Mouse (Mus musculus) embryo, embryonic 10 days (tissue): Measurements from ENCODE around the gene Bpnt1.
"Not testable (repeated sequence)": the region's sequence is repeated elsewhere in the genome, so short reads cannot be mapped to it uniquely, and the experiment has no call there.

Source experiments
- DNase-seq: peaks from one replicate; pipeline ENCODE4 v3.0.0-alpha.2; 2015; ENCODE audit warnings: low spot score

Gene Bpnt1

DNA sequence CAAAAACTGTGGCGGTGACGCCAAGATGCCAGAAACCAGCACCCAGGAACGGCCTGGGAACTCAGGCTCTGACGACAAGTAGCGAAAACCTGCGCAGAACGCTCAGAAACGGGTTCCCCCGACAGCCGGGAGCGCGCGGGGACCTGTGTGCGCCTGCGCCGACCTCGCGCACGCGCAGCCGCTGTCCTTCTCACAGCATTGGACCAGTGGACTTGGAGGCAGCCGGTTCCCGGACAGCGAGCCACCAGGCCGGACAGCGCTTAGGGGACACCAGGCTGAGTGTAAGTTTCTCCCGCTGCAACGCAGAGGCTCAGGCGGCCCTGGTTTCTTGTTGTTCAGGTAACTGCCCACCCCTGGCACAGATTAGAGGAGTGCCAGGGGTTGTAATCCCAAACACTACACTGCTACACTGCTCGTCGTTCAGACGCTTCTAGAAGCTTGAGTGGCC, at the start of gene Bpnt1:
Gene Bpnt1, plus strand, starts transcription at position 167 of the 448 bp plus-strand sequence.
- peak; percentile 96 for DNase-seq

DNA sequence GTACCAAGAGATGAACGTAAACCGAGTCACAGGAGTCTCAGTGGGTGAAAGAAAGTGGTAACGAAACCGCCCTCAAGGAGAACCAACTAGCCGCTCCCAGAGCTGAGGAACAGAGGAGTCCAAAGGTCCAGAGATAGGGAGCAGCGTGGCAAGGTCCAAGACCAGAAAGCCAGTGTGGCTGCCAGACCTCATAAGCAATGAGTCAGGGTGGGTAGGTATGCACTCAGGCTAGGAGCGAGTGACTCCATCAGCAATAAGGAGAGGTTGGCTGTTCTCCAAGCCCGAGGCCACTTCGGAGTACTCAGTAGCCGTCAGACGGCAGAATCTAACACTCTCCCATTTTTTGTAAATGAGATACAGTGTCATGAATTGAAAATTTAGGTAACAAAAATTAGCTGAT, 49.1 kb upstream of the Bpnt1 start:
- DNase-seq: no peak

DNA sequence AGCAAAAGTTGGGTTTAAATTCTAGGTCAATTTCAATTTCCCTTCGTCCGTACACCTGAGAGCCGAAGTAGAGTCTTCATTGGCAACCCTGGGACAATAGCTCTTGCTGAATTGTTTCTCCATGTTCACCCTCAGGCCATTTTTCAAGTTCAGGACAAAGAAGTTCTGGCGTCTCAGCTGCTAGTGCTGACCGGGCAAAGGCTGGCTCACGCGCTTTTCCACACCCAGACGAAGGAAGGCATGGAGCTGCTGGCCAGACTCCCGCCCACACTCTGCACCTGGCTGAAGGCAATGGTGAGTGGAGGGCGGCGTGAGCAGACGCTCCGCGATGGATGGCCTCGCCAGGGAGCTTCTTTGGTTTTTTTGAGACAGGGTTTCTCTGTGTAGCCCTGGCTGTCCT, 48.7 kb upstream of the Bpnt1 start:
- DNase-seq: no peak

DNA sequence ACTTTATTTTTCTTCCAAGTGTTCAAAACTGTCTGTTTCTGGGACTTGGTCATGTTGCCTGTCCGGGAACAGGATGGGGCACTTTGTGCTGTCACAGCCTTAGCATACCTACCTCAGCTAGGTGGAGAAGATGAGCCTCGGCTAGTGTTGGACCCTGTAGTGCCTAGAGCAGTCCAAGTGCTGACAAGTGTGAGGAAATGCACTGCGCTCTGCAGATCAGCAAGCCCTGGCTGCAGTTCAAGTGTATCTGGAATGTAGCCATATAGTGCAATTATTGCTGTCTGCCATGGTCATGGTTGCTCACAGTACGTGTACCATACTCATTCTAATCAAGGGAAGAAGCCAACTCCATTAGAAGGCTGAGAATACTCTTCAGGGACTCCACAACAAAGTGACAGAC, 47.2 kb upstream of the Bpnt1 start:
- DNase-seq: no peak

DNA sequence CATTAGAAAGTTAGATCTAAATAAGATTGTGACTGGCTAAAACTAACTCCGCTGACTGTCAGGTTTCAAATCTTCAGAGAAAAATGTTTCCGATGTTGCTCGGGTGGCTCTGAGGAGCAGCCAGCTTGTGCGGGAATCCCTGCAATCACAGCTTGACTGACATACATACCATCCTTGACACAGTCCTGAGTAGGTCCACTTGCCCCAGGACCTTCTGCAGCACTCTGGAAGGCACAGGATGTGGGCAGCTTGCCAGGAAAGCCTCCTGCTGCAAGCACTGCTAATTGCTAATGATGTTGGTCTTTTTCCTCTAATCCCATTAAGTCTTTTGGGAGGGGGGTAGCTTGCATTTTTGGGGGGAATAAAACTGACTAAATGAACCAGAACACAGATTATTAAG, 46.8 kb upstream of the Bpnt1 start:
- DNase-seq: no peak

DNA sequence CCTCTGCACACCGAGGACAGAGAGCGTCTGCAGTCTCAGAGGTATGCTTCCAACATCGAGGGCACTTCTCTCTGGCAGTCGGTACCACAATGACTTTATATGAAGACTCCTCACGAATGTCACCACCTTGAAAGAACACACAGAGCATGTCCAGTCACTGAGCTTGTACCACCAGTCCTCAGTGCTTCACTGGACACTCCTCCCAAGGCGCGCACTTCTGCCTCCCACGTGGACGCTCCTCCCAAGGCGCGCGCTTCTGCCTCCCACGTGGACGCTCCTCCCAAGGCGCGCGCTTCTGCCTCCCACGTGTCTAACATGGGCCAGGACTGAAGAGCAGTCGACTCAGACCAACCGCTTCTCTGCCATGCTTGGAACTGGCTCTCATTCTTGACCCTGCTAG, 44.9 kb upstream of the Bpnt1 start:
- no peak for DNase-seq

DNA sequence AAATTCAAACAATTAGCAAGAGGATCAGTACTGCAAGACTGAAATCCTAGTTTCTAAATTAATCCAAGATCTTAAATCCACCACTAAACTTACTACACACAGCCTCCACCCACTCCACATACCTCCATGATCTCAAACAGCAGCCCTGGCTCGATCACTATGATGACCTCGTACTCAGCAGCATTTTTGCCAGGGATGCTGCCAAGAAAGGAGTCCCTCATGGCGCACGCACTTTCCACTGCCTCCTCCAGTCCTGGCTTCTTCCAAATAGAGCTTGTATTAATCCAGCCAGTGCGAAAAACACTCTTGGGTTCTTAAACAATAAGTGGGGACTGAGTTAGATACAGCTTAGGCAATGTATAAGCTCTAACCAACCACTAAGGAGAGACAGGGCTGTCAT, 42.7 kb upstream of the Bpnt1 start:
- no peak for DNase-seq

DNA sequence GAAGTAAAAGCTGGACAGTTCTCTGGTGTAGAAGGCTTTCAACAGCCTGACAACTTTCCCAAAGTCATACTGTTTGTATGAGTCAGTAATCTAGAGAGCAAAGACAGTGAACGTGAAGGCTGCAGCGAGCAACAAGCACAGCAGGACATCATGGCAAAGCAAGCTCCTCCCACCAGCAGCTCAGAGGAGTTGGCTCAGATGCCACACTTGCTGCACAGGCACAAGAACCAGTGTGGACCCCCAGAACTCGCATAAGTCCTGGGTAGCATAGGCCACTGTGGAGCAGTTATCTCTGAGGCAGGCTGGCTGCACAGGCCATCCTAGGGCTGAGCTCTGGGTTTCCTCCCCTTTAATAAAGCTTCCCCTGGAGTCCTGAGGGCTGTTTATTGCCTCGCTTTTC, 40.6 kb upstream of the Bpnt1 start:
- no peak for DNase-seq

DNA sequence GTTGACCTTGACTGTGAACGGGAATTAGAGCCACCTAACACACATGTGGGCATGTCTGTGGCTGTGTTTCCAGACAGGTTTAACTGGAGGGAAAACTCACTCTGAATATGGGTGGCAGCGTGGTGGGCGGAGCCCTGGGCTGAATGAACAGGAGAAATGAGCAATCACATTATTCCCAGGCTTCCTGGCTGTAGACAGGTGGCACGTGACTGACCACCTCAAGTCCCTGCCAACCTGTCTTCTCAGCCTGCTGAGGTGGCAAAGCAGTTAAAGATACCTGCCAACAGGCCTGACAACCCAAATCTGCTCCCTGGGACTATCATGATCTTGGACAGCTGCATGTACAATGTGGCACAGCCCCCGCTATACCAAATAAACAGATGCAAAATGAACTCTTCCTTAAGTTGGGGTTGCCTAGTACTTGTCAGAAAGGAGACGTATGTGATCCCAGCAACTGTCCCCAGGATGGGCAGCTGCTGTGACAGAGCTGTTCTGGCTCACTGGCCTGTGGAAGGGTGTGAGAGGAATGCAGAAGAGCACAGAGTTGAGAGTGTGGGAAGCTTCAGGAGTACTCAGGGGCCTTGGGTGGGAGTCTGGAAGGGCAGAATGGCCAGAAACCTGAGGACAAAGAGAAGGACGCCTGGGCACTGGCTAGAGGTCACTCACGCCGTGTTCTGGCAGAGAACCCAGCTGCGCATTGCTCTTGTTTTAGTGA, 39.1 kb upstream of the Bpnt1 start:
- no peak for DNase-seq

DNA sequence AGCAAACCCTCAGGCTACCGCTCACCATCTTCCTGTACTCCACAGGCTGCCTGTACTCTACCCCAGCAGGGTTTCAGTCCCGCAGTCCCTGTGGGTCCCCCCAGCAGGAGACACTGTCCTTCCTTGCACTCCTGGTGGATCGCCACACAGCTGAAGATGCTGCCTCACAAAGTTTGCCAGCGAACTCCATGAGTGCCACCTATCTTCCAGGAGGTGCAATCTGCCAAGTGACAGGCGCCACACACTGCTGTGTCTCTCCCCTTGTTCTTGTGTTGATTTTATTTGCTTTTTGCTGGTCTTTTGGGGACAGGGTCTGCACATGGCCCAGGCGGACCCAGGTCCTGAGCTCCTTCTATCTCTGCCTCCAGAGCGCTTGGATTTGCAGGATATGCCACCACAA, 35.1 kb upstream of the Bpnt1 start:
- no peak for DNase-seq

DNA sequence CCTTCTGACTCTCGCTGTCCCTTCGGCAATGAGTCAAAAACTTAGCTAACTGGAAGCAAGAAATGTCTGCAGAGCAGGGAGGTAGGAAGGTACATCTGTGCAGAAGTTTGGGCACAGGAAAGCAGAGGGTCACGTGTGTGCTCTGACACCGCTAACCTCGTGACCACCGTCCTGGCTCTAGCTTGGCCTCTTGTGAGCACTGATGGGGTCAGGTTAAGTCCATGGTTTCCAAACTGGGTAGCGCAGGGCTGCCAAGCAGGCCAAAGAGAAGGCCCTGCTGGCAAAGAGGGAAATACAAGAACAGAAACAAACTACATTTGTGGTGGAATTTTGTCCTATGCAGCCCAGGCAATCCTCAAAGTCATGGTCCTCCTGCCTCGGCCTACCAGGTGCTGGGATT, 33.5 kb upstream of the Bpnt1 start:
- no peak for DNase-seq

DNA sequence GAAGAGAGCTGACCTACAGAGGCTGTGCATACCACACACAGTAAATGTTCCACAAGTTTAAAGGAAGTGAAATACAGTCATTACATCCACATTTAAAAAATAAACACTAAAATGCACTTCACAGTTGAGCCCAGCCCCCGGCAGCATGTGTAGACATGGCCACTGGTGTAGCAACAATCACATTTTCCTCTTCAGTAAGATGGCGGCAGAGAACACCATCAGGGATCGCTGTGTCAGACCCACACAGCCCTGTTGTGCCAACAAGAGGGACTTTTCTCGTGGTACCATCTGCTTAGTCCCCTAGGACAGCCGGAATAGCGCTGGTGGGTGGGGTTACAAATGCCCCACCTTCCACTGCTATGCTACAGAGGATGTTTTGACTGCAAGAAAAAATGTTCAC, 29.1 kb upstream of the Bpnt1 start:
- DNase-seq: no peak

DNA sequence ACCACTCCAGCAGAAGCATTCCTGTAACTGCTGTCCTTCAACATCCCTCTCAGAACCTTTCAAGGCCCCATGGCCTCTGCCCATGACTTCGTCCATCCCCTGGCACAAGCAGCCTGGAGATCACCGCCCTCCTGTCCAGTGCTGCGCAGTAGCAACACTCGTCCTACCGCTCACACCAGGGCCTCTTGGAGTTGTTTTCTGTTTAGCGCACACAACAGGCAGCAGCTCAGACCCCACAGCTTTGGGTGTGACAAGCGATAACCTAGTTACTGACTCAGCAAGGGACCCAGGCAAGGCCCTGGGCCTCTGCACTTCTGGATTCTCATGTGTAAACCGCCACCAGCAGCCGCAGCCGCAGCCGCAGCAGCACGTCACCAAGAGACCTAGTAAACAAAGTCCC, 25.1 kb upstream of the Bpnt1 start:
- DNase-seq: no peak

DNA sequence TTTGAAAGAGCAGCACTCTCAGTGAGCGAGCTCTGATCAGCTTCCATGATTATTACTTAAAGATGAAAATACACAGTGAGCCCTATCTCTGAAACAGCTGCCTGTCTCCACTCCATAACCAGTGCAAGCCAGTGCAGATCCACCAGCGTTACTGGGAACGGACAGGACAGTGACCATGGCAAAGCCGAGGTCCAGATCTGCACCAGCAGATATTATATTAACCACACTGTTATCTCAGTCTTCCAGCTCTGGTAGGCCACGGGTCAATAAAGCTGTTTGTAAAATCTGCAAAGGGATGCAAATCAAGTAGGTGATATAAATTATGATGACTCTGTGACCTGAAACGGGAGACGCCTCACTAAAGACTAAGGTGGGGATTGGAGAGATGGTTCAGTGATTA, 24.3 kb upstream of the Bpnt1 start:
- no peak for DNase-seq

DNA sequence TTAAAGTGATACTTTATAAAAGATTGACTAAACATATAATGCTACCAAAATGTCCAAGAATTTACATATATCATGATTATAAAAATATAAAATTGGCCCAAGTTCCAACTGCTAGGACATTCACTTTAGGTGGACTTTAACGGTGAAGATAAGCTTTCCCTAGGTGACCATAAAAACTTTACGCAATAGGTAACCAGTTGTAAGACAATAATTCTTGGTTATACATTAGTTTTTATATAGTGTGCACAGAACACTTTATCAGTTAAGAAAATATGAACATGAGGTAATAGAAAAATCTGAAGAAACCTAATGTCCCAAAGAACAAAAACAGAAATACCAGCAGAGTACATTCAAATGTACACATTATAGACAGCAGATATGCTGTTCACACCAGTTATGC, 23.6 kb upstream of the Bpnt1 start:
- DNase-seq: no peak

DNA sequence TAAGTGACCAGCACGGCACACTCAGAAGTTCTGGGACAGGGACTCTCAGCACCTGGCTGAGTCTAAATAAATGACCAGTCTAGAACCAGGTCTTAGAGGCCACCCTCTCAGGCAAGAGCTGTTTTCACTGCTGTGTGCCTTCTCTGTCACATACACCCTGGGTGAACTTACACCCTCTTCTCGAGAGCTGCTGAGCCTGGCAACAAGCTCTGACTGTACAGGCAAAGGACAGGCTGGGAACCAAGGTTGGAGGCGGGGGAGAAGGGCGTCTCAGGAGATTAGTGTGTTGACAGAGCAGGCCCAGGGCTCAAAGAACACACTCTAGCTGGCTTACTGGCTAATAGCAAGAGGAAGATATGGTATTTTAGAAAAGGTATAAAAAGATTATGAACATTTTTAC, 23.0 kb upstream of the Bpnt1 start:
- no peak for DNase-seq

DNA sequence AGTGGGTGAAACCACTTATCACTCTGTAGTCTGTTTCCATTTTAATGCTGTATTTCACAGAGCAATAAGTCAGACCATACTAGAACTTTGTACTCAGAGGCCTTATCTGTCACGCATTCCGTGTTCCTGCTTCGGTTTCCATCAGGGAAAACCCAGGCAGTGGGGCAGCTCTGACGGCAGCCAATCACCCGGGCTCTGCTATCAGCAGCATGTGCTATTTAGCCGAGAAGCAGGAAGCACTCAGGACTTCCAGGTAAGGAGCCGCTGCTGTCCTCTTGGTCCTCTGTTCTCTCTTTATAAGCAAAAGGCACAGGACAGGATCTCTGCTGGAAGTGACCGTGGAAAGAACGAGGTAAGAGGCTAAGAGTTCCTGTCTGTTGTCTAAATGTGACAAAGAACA, 20.0 kb upstream of the Bpnt1 start:
- no peak for DNase-seq

DNA sequence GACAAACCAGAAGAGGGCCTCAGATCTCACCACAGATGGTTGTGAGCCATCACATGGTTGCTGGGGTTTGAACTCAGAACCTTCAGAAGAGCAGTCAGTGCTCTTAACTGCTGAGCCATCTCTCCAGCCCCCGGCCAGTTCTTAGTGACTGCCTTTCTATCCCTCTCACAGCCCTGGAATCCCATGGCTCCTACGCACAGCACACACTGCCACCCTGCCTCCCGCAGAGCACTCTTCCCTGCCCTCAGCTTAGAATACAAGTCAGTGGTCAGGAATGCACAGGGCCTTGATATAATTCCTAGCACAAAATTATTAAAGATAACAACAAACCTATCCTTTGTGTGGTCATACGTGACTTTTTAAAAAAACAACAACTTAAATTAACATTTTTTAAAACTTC, 17.4 kb upstream of the Bpnt1 start:
- DNase-seq: no peak

DNA sequence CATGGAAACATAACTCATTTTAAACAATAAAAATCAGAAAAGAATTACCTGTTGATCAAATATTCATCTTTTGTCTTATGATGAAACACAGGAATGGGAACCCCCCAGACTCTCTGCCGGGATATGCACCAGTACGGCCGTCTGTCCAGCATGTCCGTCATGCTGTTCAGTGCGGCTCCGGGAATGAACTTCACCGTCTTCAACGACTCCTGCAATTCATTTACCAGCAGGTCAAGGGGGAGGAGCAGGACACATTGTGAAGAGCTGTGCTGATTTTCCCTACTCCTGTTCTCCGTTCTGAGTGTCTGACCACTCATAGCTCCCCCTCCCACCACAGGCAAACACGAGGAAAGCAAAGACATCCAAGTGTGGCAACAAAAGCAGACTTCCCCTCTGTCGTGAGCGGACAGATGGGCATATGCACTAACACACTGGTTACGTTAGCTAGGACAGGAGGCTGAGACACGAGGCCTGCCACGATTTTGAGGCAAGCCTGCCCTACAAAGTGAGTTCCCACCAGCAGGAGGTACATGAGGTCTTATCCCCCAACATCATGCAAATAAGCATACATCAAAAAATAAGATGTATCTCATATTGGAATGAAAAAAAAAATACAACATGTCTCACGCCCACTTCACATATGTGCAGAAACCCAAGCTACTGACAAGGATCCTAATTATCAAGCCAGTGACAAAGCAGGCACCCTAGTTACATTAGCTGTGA, 15.9 kb upstream of the Bpnt1 start:
- DNase-seq: no peak

DNA sequence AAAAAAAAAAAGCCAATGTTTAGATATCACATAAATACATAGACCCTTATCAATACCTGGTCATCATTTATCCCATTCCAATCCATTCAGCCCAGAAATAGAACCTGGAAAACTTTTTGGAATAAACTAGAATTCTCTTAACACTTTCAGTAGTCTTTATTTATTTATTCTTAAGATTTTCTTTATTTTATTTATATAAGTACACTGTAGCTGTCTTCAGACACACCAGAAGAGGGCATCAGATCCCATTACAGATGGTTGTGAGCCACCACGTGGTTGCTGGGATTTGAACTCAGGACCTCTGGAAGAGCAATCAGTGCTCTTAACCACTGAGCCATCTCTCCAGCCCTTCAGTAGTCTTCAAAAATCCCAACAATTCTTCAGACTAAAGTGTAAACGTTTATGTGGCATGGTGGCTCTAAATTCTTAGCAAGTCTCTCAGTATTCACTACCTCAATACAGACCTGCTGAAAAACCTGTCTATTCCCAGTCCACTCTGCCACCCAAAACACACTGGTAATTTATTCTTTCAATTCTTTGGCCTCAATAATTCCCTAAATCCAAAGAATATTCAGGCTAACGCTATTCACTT, 4.1 kb upstream of the Bpnt1 start:
- DNase-seq: not testable (repeated sequence)

DNA sequence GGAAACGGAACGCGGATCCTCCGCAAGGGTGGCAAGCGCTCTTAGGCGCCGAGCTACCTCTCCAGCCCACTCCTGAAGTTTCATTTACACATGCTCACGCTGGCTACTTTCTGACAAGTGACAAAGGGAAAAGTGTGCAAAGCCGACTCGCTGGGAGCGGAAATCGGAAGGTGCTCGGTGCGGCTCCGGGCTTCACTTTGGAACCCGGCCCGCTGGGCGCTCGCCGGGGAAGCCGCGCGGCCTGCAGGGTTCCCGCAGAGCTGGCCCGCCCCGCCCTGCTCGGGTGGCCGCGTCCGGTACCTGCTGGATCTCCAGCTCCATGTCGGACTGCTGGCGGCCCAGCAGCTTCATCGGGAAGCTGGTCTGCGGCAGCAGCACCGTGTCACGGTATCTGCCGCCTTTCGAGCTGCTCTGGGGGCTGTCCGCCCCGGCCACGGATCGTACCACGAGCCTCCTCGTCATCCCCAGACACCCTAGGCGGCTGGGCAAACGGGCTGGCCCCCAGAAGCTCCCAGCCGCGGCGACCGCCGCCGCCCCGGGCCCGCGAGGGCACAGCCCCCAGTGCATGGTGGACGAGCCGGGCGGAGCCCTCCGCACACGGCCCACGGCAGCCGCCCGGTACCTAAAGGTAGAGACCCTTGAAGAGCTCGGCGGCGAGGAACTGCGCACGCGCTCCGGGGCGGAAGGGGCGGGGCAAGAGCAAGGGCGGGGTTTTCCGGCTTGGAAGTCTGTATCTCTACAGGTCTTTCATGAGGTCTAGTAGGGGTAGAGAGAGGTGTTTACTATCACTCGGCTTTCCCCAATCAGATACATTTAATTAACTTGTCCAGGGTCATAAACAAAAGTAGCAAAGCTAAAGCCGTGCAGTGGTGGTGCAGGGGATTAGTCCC, 3.0 kb upstream of the Bpnt1 start, which contains the start of gene Iars2:
Gene Iars2, minus strand, starts transcription at position 676 of the 890 bp plus-strand sequence.
- DNase-seq: peak; percentile 93

DNA sequence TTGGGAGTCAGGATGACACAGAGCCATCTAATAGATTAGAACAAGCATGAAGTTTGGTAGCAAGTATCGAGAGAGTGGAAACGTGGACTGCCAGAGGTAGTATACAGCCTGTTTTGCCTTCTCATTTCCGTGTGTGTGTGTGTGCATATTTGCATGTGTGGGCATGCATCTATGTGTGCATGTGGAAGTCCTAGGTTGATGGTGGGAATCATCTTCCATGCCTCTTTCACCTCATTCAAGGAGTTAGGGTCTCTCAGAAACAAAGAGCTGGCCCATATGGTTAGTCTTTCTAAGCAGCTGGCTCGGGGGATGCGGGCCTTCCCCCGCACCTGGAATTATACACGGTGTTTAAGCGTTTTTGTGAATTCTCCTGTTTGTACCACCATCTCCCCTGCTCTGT, 2.1 kb upstream of the Bpnt1 start:
- DNase-seq: no peak
